Mouse (Mus musculus) hindbrain, postnatal 0 days (tissue): ENCODE data around the gene Rsph1. TPM values are rescaled to one million over a fixed set of nuclear protein-coding genes. Genes with fewer than 3 reads are reported as not detected.
A peak's percentile ranks its signal among the peaks of the same experiment; 100 is the strongest.

ENCODE experiments used
- ATAC-seq: fragments of 200-750 bp; cut with Nextera tagmentation; 2 replicates; pipeline ENCODE4 v1.8.0; 2017; ENCODE audit warnings: mild to moderate bottlenecking, moderate TSS enrichment, moderate library complexity
- DNase-seq: peaks from one replicate; pipeline ENCODE4 v3.0.0-alpha.2; 2015; ENCODE audit warnings: low spot score
- H3K27ac ChIP-seq: fragments of 300-500 bp; sonication (generic); 2 replicates; pipeline ENCODE4 v1.5.1; 2014; ENCODE audit warnings: mild to moderate bottlenecking
- H3K27me3 ChIP-seq: fragments of 300-500 bp; sonication (generic); 2 replicates; pipeline ENCODE4 v1.6.1; 2014; ENCODE audit warnings: low read length, mixed read lengths; ENCODE audit not compliant: insufficient read depth
- H3K36me3 ChIP-seq: fragments of 300-500 bp; sonication (generic); 2 replicates; pipeline ENCODE4 v1.6.1; 2014; ENCODE audit warnings: low read length, mixed read lengths; ENCODE audit not compliant: insufficient read depth
- H3K4me1 ChIP-seq: fragments of 300-500 bp; sonication (generic); 2 replicates; pipeline ENCODE4 v1.6.1; 2014; ENCODE audit warnings: antibody characterized with exemption, low read length, mixed read lengths; ENCODE audit not compliant: insufficient read depth
- H3K4me2 ChIP-seq: fragments of 300-500 bp; sonication (generic); 2 replicates; pipeline ENCODE4 v1.6.1; 2014; ENCODE audit warnings: low read depth, mild to moderate bottlenecking, low read length, moderate library complexity, mixed read lengths
- H3K4me3 ChIP-seq: fragments of 300-500 bp; sonication (generic); 2 replicates; pipeline ENCODE4 v1.5.1; 2014; ENCODE audit warnings: low read length
- H3K9ac ChIP-seq: fragments of 300-500 bp; sonication (generic); replicated peaks from 2 replicates; pipeline ENCODE4 v1.6.1; 2014; ENCODE audit warnings: mild to moderate bottlenecking, low read length, moderate library complexity, mixed read lengths
- H3K9me3 ChIP-seq: fragments of 300-500 bp; sonication (generic); 2 replicates; pipeline ENCODE4 v1.6.1; 2016; ENCODE audit warnings: low read length, mixed read lengths
- CTCF ChIP-seq: IDR thresholded peaks from 2 replicates; pipeline ENCODE4 v1.5.1; 2016; ENCODE audit warnings: antibody characterized with exemption, control low read depth, low read depth
- WGBS: fragments of 180-500 bp; shearing (Covaris S2); extraction: QIAGEN DNeasy Blood & Tissue Kit; methylation state at CpG from one replicate; pipeline ENCODE4 v1.1.7; 2014; 5-methylcytosine and 5-hydroxymethylcytosine counted together
- polyA plus RNA-seq: library from polyadenylated mRNA; unstranded; fragments of >200 nt; fragmentation: Nextera tagmentation; extraction: Ambion mirVana; gene quantifications from 2 replicates; pipeline ENCODE4 v1.2.1, GENCODE M21; 2015
- total RNA-seq: library from RNA; depleted of rRNA; stranded (reverse); fragments of >200 nt; gene quantifications from 2 replicates; pipeline ENCODE4 v1.2.3, GENCODE M21; 2014

Rsph1 gene
- total and polyA plus RNA-seq, 2 experiments from 2014 or later = 1.3 to 8.9 TPM

GRCm38 (mm10) chr17:31303401-31303800 lies 26.2 kb upstream of the Rsph1 start:
- ATAC-seq = no peak
- Histone ChIP-seq H3K9me3 (no peaks in the 10 kb centered on the region), H3K4me3 (no peak overlapping the region), H3K36me3 (no peaks in the 10 kb centered on the region), H3K4me1 (no peaks in the 10 kb centered on the region), H3K4me2 (no peak overlapping the region), H3K27ac (no peak overlapping the region), H3K27me3 (no peaks in the 10 kb centered on the region), H3K9ac (no peak overlapping the region)
- no peak for TF ChIP-seq CTCF
- WGBS = 92% methylated on average over 4 of the region's 4 CpGs
- no peak for DNase-seq

DNA sequence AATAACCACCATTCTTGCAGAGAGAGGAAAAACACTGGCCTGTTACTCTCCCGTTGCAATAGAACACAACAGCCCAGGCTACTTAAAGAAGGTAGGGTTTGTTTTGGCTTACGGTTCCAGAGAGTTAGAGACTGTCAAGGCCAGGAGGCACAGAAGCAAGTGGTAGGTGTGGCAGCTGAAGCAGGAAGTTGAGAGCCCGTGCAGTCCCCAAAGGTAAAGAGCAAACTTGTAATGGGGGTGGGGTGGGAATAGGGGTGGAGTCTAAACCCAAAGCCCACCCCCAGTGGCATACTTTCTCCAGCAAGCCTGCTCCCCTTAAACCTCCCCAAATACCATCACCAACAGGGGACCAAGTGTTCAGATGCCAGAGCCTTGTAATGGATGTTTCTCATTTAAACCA lies 23.6 kb upstream of the Rsph1 start:
- TF ChIP-seq CTCF = no peak
- no peaks in the 10 kb centered on the region for H3K9me3 ChIP-seq
- H3K9ac ChIP-seq = no peak overlapping the region
- no peak overlapping the region for H3K4me3 ChIP-seq
- H3K27ac ChIP-seq = no peak overlapping the region
- no peak overlapping the region for H3K4me2 ChIP-seq
- H3K27me3 ChIP-seq = no peaks in the 10 kb centered on the region
- no peaks in the 10 kb centered on the region for H3K36me3 ChIP-seq
- ATAC-seq = no peak
- 75% methylated on average over 3 of the region's 3 CpGs for WGBS
- no peak for DNase-seq
- peaks cover 9% of the 10 kb centered on the region; the same call in 1 of the 2 replicates for H3K4me1 ChIP-seq

- H3K9ac ChIP-seq = no peak overlapping the region
- DNase-seq (no peak), ATAC-seq (no peak)
- H3K36me3 ChIP-seq = no peaks in the 10 kb centered on the region
- no peak overlapping the region for H3K27ac ChIP-seq
- H3K27me3 ChIP-seq = no peaks in the 10 kb centered on the region
- no peak for TF ChIP-seq CTCF
- WGBS = 88% methylated on average over 4 of the region's 4 CpGs
- no peak overlapping the region for H3K4me3 ChIP-seq
- peaks cover 17% of the 10 kb centered on the region; the same call in 1 of the 2 replicates for H3K4me1 ChIP-seq
- no peaks in the 10 kb centered on the region for H3K9me3 ChIP-seq
- no peak overlapping the region for H3K4me2 ChIP-seq
Observed at GRCm38 (mm10) chr17:31299981-31300380, 22.8 kb upstream of the Rsph1 start.

DNA sequence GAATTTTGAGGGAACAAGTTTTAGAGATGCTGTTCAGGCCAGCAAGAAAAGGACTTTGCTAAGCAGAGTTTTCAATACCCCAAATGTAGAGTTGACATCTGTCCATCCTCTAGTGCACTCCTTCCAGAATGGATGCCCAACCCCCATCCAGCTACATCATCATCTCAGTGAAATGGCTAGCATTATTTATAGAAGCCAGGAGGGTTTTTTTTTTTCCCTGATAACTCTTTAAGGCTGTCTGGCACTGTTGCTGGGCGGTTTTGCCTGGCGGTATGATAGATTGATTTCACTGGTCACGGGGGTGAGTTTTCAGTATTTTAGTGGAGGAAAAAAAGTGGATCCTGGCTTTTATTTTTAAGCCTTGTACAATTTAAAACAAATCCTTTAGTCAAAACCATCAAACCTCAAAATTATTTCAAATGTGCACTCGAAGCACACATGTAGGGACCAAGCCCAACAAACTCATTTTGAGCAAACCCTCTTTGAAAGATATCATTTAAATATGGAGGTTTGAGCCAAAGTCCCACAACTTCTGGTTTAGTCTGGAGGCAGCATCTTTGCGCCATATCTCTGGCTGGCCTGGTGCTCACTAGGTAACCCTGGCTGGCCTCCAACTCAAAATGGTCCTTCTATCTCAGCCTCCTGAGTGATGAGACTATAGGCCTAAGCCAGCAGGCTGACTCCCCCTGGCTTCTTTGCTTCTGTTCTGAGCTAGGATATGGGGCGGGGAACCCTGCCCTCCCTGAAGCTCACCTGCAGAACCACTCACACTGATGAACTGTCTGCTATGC lies 21.4 kb upstream of the Rsph1 start:
- Histone ChIP-seq H3K9ac (no peak overlapping the region), H3K4me3 (no peak overlapping the region), H3K4me2 (no peak overlapping the region), H3K27me3 (no peaks in the 10 kb centered on the region), H3K27ac (no peak overlapping the region), H3K4me1 (peaks cover 17% of the 10 kb centered on the region; the same call in 1 of the 2 replicates), H3K9me3 (no peaks in the 10 kb centered on the region), H3K36me3 (no peaks in the 10 kb centered on the region)
- DNase-seq (no peak), ATAC-seq (no peak)
- WGBS = 87% methylated on average over 6 of the region's 6 CpGs
- no peak for TF ChIP-seq CTCF

DNA sequence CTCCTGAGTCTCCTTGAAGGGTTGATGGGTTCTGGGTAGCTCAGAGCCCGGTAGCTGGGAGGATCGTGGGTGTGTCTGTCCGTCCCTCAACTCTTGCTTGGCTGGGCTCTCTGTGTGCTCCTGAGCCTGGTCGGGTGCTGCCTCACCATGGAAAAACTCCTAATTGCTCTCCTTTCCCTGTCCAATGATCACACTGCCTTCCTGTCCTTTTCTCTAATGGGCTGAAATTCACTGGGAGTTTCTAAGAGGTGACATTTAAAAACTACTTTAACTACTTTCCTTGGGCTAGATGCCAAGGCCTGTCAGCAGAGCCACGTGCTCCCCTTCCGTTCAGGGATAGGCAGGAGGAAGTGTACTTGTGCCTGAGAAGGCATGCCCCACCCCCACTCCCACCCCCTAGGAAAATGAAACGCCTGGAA lies 20.3 kb upstream of the Rsph1 start:
- no peak overlapping the region for H3K27ac ChIP-seq
- WGBS = 12% methylated on average over 7 of the region's 7 CpGs

DNA sequence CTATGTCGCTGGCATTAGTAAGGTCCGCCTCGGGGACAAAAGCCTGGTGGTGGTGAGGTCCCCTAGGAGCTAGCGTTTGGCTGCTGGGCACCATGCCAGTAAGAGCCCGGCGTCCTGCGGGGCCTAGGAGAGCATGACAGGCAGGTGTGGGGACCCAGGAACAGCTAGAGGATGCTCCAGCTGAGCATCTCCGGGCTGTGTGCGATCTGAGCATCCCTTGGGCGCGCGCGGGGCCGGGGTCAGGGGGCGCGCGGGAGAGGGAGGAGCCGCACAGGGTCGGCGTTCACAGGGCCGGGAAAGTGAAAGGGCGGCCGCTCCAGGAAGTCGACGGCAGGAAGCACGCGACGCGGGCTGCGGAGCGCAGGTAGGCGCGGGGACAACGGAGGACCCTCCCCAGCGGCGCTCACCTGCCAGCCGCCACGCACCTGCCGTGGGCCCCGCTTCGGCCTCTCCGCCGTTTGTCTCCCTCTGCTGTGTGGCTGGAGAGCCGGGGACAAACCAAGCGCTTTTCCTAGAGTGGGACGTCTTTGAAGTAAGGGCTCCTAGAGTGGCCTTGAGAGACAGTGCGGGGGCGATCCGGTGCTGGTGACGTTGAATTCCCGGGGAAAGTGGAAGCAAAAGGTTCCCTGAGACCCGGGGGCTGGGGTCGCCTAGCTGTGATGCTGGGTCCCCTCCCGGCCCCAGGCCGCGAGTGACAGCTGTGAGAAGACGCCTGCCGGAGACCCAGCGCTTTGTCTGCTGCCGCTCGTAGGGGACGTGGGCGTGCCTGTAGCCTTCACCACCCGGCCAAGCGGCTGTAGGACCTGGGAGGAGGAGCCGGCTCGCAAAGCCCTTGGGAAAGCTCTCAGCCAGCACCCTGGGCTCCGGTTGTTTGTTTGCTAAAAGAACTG lies 19.0 kb upstream of the Rsph1 start:
- H3K9ac ChIP-seq = peak overlapping the region; percentile 74
- no peaks in the 10 kb centered on the region for H3K9me3 ChIP-seq
- no peaks in the 10 kb centered on the region for H3K36me3 ChIP-seq
- H3K27ac ChIP-seq = peak overlapping the region; percentile 64
- H3K4me3 ChIP-seq = peak overlapping the region; percentile 56
- H3K27me3 ChIP-seq = no peaks in the 10 kb centered on the region
- peak; percentile 76 for DNase-seq
- peaks cover 17% of the 10 kb centered on the region; the same call in 1 of the 2 replicates for H3K4me1 ChIP-seq
- ATAC-seq = peak; percentile 63
- WGBS = under 1% methylated on average over 62 of the region's 68 CpGs
- TF ChIP-seq CTCF = no peak; the same call in 1 of the 2 replicates
- H3K4me2 ChIP-seq = peak overlapping the region; percentile 98

More for the DNA sequence above, 20.3 kb upstream of the Rsph1 start:
- H3K9me3 ChIP-seq = no peaks in the 10 kb centered on the region
- peaks cover 17% of the 10 kb centered on the region; the same call in 1 of the 2 replicates for H3K4me1 ChIP-seq
- no peaks in the 10 kb centered on the region for H3K27me3 ChIP-seq
- peak; percentile 26; the same call in 1 of the 2 replicates for TF ChIP-seq CTCF
- DNase-seq (peak; percentile 21), ATAC-seq (no peak)
- no peaks in the 10 kb centered on the region for H3K36me3 ChIP-seq
- peak overlapping the region; percentile 98 for H3K4me2 ChIP-seq
- H3K4me3 ChIP-seq = peak overlapping the region; percentile 56; the same call in 1 of the 2 replicates
- no peak overlapping the region for H3K9ac ChIP-seq
